In the genomic region with DNA sequence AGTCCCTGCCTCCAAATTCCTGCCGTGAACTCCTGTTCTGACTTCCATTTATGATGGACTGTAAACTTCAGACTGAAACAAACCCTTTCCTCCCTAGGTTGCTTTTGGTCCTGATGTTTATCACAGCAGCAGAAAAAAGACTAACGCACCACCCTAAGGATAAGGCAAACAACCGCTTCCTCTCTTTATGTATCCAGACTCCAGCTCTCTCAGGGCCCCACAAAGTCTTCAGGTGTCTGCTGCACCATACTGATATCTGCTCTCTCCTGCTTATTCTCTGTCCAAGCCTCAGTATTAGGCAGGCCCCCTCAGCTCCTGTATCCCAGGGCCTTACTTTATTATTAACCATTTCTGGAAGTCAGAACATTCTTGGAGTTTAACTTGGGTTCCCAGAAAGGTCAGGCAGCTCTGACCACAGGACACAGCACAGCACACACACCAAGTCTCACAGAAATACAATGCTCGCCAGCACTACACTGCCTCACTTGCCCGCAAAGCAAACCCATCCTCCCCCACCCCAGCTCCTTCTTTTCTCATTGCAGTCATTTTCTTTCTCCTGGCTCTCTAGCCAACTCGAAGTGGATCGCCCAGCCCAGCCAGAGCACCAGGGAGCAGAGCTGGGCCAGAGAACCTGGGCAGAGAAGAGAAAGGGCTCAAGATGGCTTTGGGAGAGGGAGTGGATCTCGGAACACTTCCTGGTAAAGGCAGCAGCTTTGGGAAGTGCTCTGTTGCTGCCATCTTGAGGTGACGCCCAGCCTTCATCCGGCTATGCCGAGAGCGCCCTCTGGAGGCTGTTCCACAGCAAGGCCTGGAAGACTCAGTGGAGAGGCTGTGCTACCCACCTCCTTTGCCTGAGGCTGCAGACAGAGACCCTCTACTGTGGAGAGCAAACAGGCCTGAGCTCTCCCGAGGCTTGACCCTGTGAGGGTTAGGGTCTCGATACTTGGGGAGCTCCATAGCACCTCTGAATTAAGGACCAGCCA, we compare ENCODE assay signal across 9 mouse cellular contexts. TPM values are rescaled to one million over a fixed set of nuclear protein-coding genes. Genes with fewer than 3 reads are reported as not detected.
A peak's percentile ranks its signal among the peaks of the same experiment; 100 is the strongest.
DNase-seq lines count a peak whose midpoint lies in the region; ATAC-seq and TF ChIP-seq lines count a peak whose summit lies in the region.
"Had no signal": no experiment of that assay in that cellular context is flagged by ENCODE, and none has a peak within 500 bp of the region (broad histone marks: within the 10 kb centered on the region; RNA-seq: fewer than 3 reads in every experiment).

No protein-coding gene starts in this region.

- peak; percentile 96 for TF ChIP-seq CTCF in G1E (IDR thresholded peaks at IDR 0.05; ENCODE audit: low read depth, low read length)
- TF ChIP-seq CTCF in layer of hippocampus, adult 2 months (conservative IDR thresholded peaks at IDR 0.05): peak; percentile 98; the same call in 1 of the 2 replicates
- TF ChIP-seq CTCF in lung, adult 2 months (IDR thresholded peaks at IDR 0.05; ENCODE audit: insufficient read depth, low read length): peak; percentile 99

- H3K4me1 ChIP-seq in G1E (ENCODE audit: insufficient read depth, low read depth, low read length): peaks cover 52% of the 10 kb centered on the region
- H3K4me1 ChIP-seq in forebrain, embryonic 16.5 days (replicated peaks; ENCODE audit: control insufficient read depth, insufficient read depth, low read length): peaks cover 7% of the 10 kb centered on the region
- H3K4me1 ChIP-seq in lung, adult 2 months (ENCODE audit: control insufficient read depth, insufficient read depth, low read length): peaks cover 28% of the 10 kb centered on the region
- H3K4me1 ChIP-seq in neural tube, embryonic 15.5 days: peaks cover 12% of the 10 kb centered on the region

- H3K4me3 ChIP-seq in G1E (ENCODE audit: low read depth, low read length): peak overlapping the region; percentile 65; the same call in 1 of the 2 replicates
- H3K4me3 ChIP-seq in forebrain, embryonic 16.5 days (replicated peaks; ENCODE audit: low read length): peak overlapping the region; percentile 5; the same call in 1 of the 2 replicates
- peak overlapping the region; percentile 29; the same call in 1 of the 2 replicates for H3K4me3 ChIP-seq in layer of hippocampus, adult 2 months
- peak overlapping the region; percentile 24 for H3K4me3 ChIP-seq in lung, adult 2 months (replicated peaks; ENCODE audit: extremely low read depth, low read depth, low read length)
- no peak overlapping the region for H3K4me3 ChIP-seq in neural tube, embryonic 15.5 days (replicated peaks)

- no peaks in the 10 kb centered on the region for H3K9me3 ChIP-seq in G1E (replicated peaks)
- no peaks in the 10 kb centered on the region for H3K9me3 ChIP-seq in forebrain, embryonic 16.5 days (ENCODE audit: control insufficient read depth, low read length)
- H3K9me3 ChIP-seq in neural tube, embryonic 15.5 days (replicated peaks): no peaks in the 10 kb centered on the region

- peak overlapping the region; percentile 29 for H3K4me2 ChIP-seq in forebrain, embryonic 16.5 days (ENCODE audit: low read length)
- H3K4me2 ChIP-seq in neural tube, embryonic 15.5 days: peak overlapping the region; percentile 47

- H3K27ac ChIP-seq in forebrain, embryonic 16.5 days (ENCODE audit: low read length): peak overlapping the region; percentile 46; the same call in 1 of the 2 replicates
- peak overlapping the region; percentile 84 for H3K27ac ChIP-seq in layer of hippocampus, adult 2 months
- H3K27ac ChIP-seq in neural tube, embryonic 15.5 days (replicated peaks): peak overlapping the region; percentile 68
- H3K27ac ChIP-seq: macrophage had no signal

- DNase-seq in G1E (ENCODE audit: low spot score): peak; percentile 89
- peak; percentile 85 for DNase-seq in cerebellum, adult 11-12 months
- peak; percentile 95 for DNase-seq in heart, postnatal 4 days
- DNase-seq in layer of hippocampus, adult 2 months (ENCODE audit: low spot score in 2 of 2): peak; percentile 86 to 90
- DNase-seq in lung, adult 2 months: peak; percentile 81
- peak; percentile 94 for DNase-seq in testis, postnatal 10 days (ENCODE audit: low spot score)

- TF ChIP-seq POLR2A in lung, adult 2 months (IDR thresholded peaks at IDR 0.05; ENCODE audit: borderline replicate concordance, extremely low read depth, low read depth, low read length): peak; percentile 59; the same call in 1 of the 2 replicates

- ATAC-seq in G1E (ENCODE audit: extremely low read depth, insufficient number of reproducible peaks, low FRiP score, poor library complexity, severe bottlenecking): peak; percentile 65
- peak; percentile 86 for ATAC-seq in forebrain, embryonic 16.5 days
- ATAC-seq in neural tube, embryonic 15.5 days (ENCODE audit: low FRiP score): peak; percentile 68

- WGBS in forebrain, embryonic 16.5 days: 29% methylated on average over 14 of the region's 14 CpGs
- 24% methylated on average over 14 of the region's 14 CpGs for WGBS in lung, adult 2 months
- 29% methylated on average over 14 of the region's 14 CpGs for WGBS in neural tube, embryonic 15.5 days

- H3K27me3 ChIP-seq in G1E (ENCODE audit: insufficient read depth, low read length): peaks cover 53% of the 10 kb centered on the region
- no peaks in the 10 kb centered on the region for H3K27me3 ChIP-seq in forebrain, embryonic 16.5 days (replicated peaks; ENCODE audit: control insufficient read depth, insufficient read depth, low read length)
- H3K27me3 ChIP-seq in neural tube, embryonic 15.5 days (replicated peaks): no peaks in the 10 kb centered on the region

- no peak overlapping the region for H3K9ac ChIP-seq in forebrain, embryonic 16.5 days (replicated peaks; ENCODE audit: low read depth, low read length)
- H3K9ac ChIP-seq in neural tube, embryonic 15.5 days (replicated peaks): no peak overlapping the region

- H3K36me3 ChIP-seq in G1E (replicated peaks): no peaks in the 10 kb centered on the region
- H3K36me3 ChIP-seq in forebrain, embryonic 16.5 days (ENCODE audit: control insufficient read depth, insufficient read depth): no peaks in the 10 kb centered on the region
- H3K36me3 ChIP-seq in neural tube, embryonic 15.5 days: no peaks in the 10 kb centered on the region

RNA-seq across cellular contexts. Expression of a gene that starts 1.4 kb away (rescaled TPM):
- total RNA-seq in G1E (2014; fragmentation: Nextera tagmentation) (not detected in 2 replicates), G1E (2017) (not detected in 2 replicates)
- 0.21 and 0.29 TPM in 2 replicates for polyA plus RNA-seq in G1E (2012)
- polyA plus RNA-seq in forebrain, embryonic 16.5 days (2015; fragmentation: Nextera tagmentation; extraction: Ambion mirVana): 0.80 and 0.84 TPM in 2 replicates
- total RNA-seq in heart, postnatal 4 days (2021): not detected
- total RNA-seq in layer of hippocampus, adult 2 months (2021): 1 to 10 TPM; 6.3 to 9.3 TPM
- 5.5 and 7.7 TPM in 2 replicates for polyA plus RNA-seq in lung, adult 2 months (2012; rRNA removed)
- polyA plus RNA-seq in neural tube, embryonic 15.5 days (2015; fragmentation: Nextera tagmentation; extraction: Ambion mirVana): 1.7 and 1.9 TPM in 2 replicates
- polyA plus RNA-seq: macrophage had no signal

RNA-seq across cellular contexts. Expression of a gene that starts 11.8 kb away (rescaled TPM):
- total RNA-seq in G1E (2014; fragmentation: Nextera tagmentation) (not detected in 2 replicates), G1E (2017) (not detected in 2 replicates)
- polyA plus RNA-seq in G1E (2012): 0.02 TPM in 1 of 2 replicates, not detected in the other
- 0.10 and 0.25 TPM in 2 replicates for polyA plus RNA-seq in forebrain, embryonic 16.5 days (2015; fragmentation: Nextera tagmentation; extraction: Ambion mirVana)
- total RNA-seq in heart, postnatal 4 days (2021): under 1 TPM; 0.14 to 0.18 TPM
- 1 to 10 TPM; 2.2 to 2.3 TPM for total RNA-seq in layer of hippocampus, adult 2 months (2021)
- 3.7 and 4.5 TPM in 2 replicates for polyA plus RNA-seq in lung, adult 2 months (2012; rRNA removed)
- polyA plus RNA-seq in neural tube, embryonic 15.5 days (2015; fragmentation: Nextera tagmentation; extraction: Ambion mirVana): 0.47 and 0.77 TPM in 2 replicates
- polyA plus RNA-seq: macrophage had no signal

RNA-seq across cellular contexts. Expression of a gene that starts 16.2 kb away (rescaled TPM):
- total RNA-seq in G1E (2014; fragmentation: Nextera tagmentation) (not detected in 2 replicates), G1E (2017) (0.38 TPM in 1 of 2 replicates, not detected in the other)
- polyA plus RNA-seq in G1E (2012): not detected in 2 replicates
- 0.10 and 0.21 TPM in 2 replicates for polyA plus RNA-seq in forebrain, embryonic 16.5 days (2015; fragmentation: Nextera tagmentation; extraction: Ambion mirVana)
- total RNA-seq in heart, postnatal 4 days (2021): not detected
- under 1 TPM; 0.13 to 0.25 TPM for total RNA-seq in layer of hippocampus, adult 2 months (2021)
- 1.0 and 4.1 TPM in 2 replicates for polyA plus RNA-seq in lung, adult 2 months (2012; rRNA removed)
- polyA plus RNA-seq in neural tube, embryonic 15.5 days (2015; fragmentation: Nextera tagmentation; extraction: Ambion mirVana): 0.36 and 2.5 TPM in 2 replicates
- polyA plus RNA-seq: macrophage had no signal

RNA-seq across cellular contexts. Expression of a gene that starts 17.2 kb away (rescaled TPM):
- 0.92 and 3.5 TPM in 2 replicates for total RNA-seq in G1E (2014; fragmentation: Nextera tagmentation)
- total RNA-seq in G1E (2017): 0.16 and 0.58 TPM in 2 replicates
- polyA plus RNA-seq in G1E (2012): 0.63 and 0.78 TPM in 2 replicates
- 40.1 and 64.4 TPM in 2 replicates for polyA plus RNA-seq in forebrain, embryonic 16.5 days (2015; fragmentation: Nextera tagmentation; extraction: Ambion mirVana)
- total RNA-seq in heart, postnatal 4 days (2021): 1 to 10 TPM; 4.5 to 5.0 TPM
- 100 to 1,000 TPM; 184 to 211 TPM for total RNA-seq in layer of hippocampus, adult 2 months (2021)
- polyA plus RNA-seq in lung, adult 2 months (2012; rRNA removed): 5.1 and 6.2 TPM in 2 replicates
- 57.0 and 71.4 TPM in 2 replicates for polyA plus RNA-seq in neural tube, embryonic 15.5 days (2015; fragmentation: Nextera tagmentation; extraction: Ambion mirVana)

RNA-seq across cellular contexts. Expression of a gene that starts 22.5 kb away (rescaled TPM):
- total RNA-seq in G1E (2014; fragmentation: Nextera tagmentation): 22.8 and 30.2 TPM in 2 replicates
- 33.7 and 37.8 TPM in 2 replicates for total RNA-seq in G1E (2017)
- polyA plus RNA-seq in G1E (2012): 18.0 and 23.0 TPM in 2 replicates
- polyA plus RNA-seq in forebrain, embryonic 16.5 days (2015; fragmentation: Nextera tagmentation; extraction: Ambion mirVana): 4.1 and 4.3 TPM in 2 replicates
- total RNA-seq in heart, postnatal 4 days (2021): 10 to 100 TPM; 22.6 to 25.1 TPM
- total RNA-seq in layer of hippocampus, adult 2 months (2021): 10 to 100 TPM; 69.2 to 72.8 TPM
- 43.1 and 133 TPM in 2 replicates for polyA plus RNA-seq in lung, adult 2 months (2012; rRNA removed)
- 3.3 and 3.9 TPM in 2 replicates for polyA plus RNA-seq in neural tube, embryonic 15.5 days (2015; fragmentation: Nextera tagmentation; extraction: Ambion mirVana)
